Mouse (Mus musculus) embryonic fibroblast, embryonic 13.5 days (primary cell): ENCODE measurements around the gene Cep290.

ENCODE experiments used
- CTCF ChIP-seq: IDR thresholded peaks from 2 replicates; pipeline ENCODE4 v1.5.1; 2011; ENCODE audit warnings: mild to moderate bottlenecking, control low read depth, low read length, moderate library complexity, borderline replicate concordance; ENCODE audit not compliant: insufficient read depth
- POLR2A ChIP-seq: IDR thresholded peaks from 2 replicates; pipeline ENCODE4 v1.6.1; 2011; ENCODE audit warnings: low read depth, mild to moderate bottlenecking, control low read depth, low read length, moderate library complexity

DNA sequence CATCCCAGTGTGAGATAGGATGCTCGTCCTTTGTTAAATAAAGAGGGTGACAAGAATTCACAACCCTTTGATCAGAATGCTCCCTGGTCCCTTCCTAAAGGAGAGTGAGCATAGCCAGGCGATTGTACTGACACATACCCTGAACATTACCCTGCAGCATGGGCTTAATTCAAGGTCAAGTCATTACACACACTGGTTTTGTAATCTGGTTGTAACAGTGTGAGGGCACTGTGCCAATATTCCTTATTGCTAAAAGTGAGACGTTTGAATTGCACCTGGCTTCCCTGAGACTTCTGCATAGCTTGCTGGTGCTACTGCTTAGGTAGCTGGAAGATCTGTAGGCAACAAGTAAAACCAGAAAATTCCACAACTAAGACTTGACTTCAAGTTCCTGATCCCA, 96.8 kb downstream of the Cep290 start:
- TF ChIP-seq CTCF, result no peak
- TF ChIP-seq POLR2A, result no peak
